Mouse (Mus musculus): Measurements from ENCODE around the gene Pmfbp1.

DNA sequence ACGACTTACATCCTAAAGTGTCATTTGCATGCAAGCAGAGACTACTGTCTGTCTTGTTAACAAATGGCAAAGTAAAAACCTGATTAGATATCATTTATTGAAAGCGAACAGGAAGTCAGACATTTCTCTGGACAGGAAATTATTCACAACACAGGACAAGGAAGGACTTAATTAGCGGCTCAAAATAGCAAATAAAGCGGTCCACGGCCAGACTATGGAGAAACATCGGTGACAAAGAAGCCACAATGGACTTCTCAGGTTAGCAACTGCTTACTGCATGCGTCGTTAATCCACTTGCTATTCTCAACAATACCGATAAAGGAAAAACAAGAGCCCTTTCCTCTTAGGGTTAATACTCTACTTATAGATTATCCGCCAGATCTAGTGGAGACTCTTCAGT is 70.9 kb downstream of the Pmfbp1 start:
- TF ChIP-seq CEBPB (IDR thresholded peaks at IDR 0.05; ENCODE audit: insufficient read depth, poor library complexity, severe bottlenecking) (no peak), POLR2A (IDR thresholded peaks at IDR 0.05; ENCODE audit: insufficient read length, low read depth) (no peak), TCF3 (IDR thresholded peaks at IDR 0.05; ENCODE audit: insufficient read length, low read depth) (no peak)

Measured in myocyte (in vitro differentiated cells).